In genomic region chr5:111779776-111780485, GRCm38 (mm10) we compare ENCODE assay signal across 27 mouse cellular contexts. TPM values are rescaled to one million over a fixed set of nuclear protein-coding genes. Genes with fewer than 3 reads are reported as not detected.
DNase-seq lines count a peak whose midpoint lies in the region; ATAC-seq and TF ChIP-seq lines count a peak whose summit lies in the region.
"Had no signal": no experiment of that assay in that cellular context is flagged by ENCODE, and none has a peak within 500 bp of the region (broad histone marks: within the 10 kb centered on the region; RNA-seq: fewer than 3 reads in every experiment).

No protein-coding gene starts in this region.

- no peak overlapping the region for H3K4me2 ChIP-seq in midbrain, embryonic 11.5 days
- H3K4me2 ChIP-seq in midbrain, embryonic 15.5 days = no peak overlapping the region
- no peak overlapping the region for H3K4me2 ChIP-seq in myocyte (ENCODE audit: low read depth)

- DNase-seq in heart, adult 11 months = peak; percentile 90
- no peak for DNase-seq in heart, postnatal 4 days
- DNase-seq in midbrain, embryonic 11.5 days (ENCODE audit: low spot score, missing footprints) = peak; percentile 64
- DNase-seq in cerebellum, postnatal 36 days = no peak
- DNase-seq: adrenal gland, adult 2 months; adrenal gland, adult 8-10 months; adrenal gland, postnatal 10 days; adrenal gland, postnatal 14 days; adrenal gland, postnatal 25 days; adrenal gland, postnatal 36 days; B cell, adult 2 months; cerebellum, adult 11 months; cerebellum, adult 11-12 months; cerebellum, adult 18-20 months had no signal

- ATAC-seq in midbrain, embryonic 11.5 days (ENCODE audit: low FRiP score) = no peak
- no peak for ATAC-seq in midbrain, embryonic 15.5 days (replicated peaks)
- ATAC-seq: activated CD4-positive, CD25-positive, alpha-beta regulatory T cell, adult 4 months; CD4-positive, CD25-positive, alpha-beta regulatory T cell, adult 4 months; Patski had no signal

- H3K4me3 ChIP-seq in midbrain, embryonic 11.5 days (ENCODE audit: low read depth, low read length) = no peak overlapping the region
- H3K4me3 ChIP-seq in midbrain, embryonic 15.5 days = no peak overlapping the region
- H3K4me3 ChIP-seq in myocyte = no peak overlapping the region

- H3K4me1 ChIP-seq in midbrain, embryonic 11.5 days (ENCODE audit: control insufficient read depth, insufficient read depth, low read length) = no peaks in the 10 kb centered on the region
- no peaks in the 10 kb centered on the region for H3K4me1 ChIP-seq in midbrain, embryonic 15.5 days

- H3K9me3 ChIP-seq in midbrain, embryonic 11.5 days (ENCODE audit: control insufficient read depth, low read length) = no peaks in the 10 kb centered on the region
- no peaks in the 10 kb centered on the region for H3K9me3 ChIP-seq in midbrain, embryonic 15.5 days

- H3K36me3 ChIP-seq in midbrain, embryonic 11.5 days (ENCODE audit: control insufficient read depth, insufficient read depth, low read length) = no peaks in the 10 kb centered on the region
- H3K36me3 ChIP-seq in midbrain, embryonic 15.5 days (replicated peaks) = no peaks in the 10 kb centered on the region
- no peaks in the 10 kb centered on the region for H3K36me3 ChIP-seq in myocyte (ENCODE audit: control insufficient read depth, insufficient read depth)
- H3K36me3 ChIP-seq: G1E had no signal

- no peak overlapping the region for H3K9ac ChIP-seq in midbrain, embryonic 11.5 days (ENCODE audit: low read length)
- H3K9ac ChIP-seq in midbrain, embryonic 15.5 days = no peak overlapping the region

- H3K27me3 ChIP-seq in midbrain, embryonic 11.5 days (ENCODE audit: control insufficient read depth, insufficient read depth, low read length) = no peaks in the 10 kb centered on the region
- H3K27me3 ChIP-seq in midbrain, embryonic 15.5 days (replicated peaks) = no peaks in the 10 kb centered on the region
- H3K27me3 ChIP-seq in myocyte (ENCODE audit: control insufficient read depth, insufficient read depth, insufficient read length) = no peaks in the 10 kb centered on the region
- H3K27me3 ChIP-seq: CH12.LX, Patski had no signal

- TF ChIP-seq POLR2A in myocyte (IDR thresholded peaks at IDR 0.05; ENCODE audit: insufficient read length, low read depth) = no peak

- WGBS in midbrain, embryonic 11.5 days = 87% methylated on average over 10 of the region's 10 CpGs
- WGBS in midbrain, embryonic 15.5 days = 91% methylated on average over 10 of the region's 10 CpGs

- no peaks in the 10 kb centered on the region for H3K79me2 ChIP-seq in myocyte (ENCODE audit: control insufficient read depth, insufficient read depth)

- H3K27ac ChIP-seq in midbrain, embryonic 11.5 days (ENCODE audit: low read depth, low read length) = no peak overlapping the region
- no peak overlapping the region for H3K27ac ChIP-seq in midbrain, embryonic 15.5 days

- no peak overlapping the region for H3ac ChIP-seq in myocyte (ENCODE audit: control insufficient read depth, insufficient read length)

TF ChIP-seq in myocyte, 11 proteins besides CTCF, POLR2A, EP300 and RAD21:
- TF ChIP-seq TCF3 (IDR thresholded peaks at IDR 0.05; ENCODE audit: insufficient read length, low read depth) (peak; percentile 30), MAX (IDR thresholded peaks at IDR 0.05; ENCODE audit: low read depth) (no peak), E2F4 (IDR thresholded peaks at IDR 0.05; ENCODE audit: insufficient read depth) (no peak), MYOG (IDR thresholded peaks at IDR 0.05; ENCODE audit: control insufficient read depth in 1 of 3, insufficient read depth in 1 of 3, insufficient read length in 2 of 3, low read depth in 2 of 3) (peak in 2 of 3 experiments; percentile 23 to 58), REST (IDR thresholded peaks at IDR 0.05; ENCODE audit: insufficient read depth, insufficient read length) (no peak), USF1 (IDR thresholded peaks at IDR 0.05; ENCODE audit: low read depth) (no peak), CEBPB (IDR thresholded peaks at IDR 0.05; ENCODE audit: insufficient read depth, poor library complexity, severe bottlenecking) (no peak), SRF (IDR thresholded peaks at IDR 0.05; ENCODE audit: control insufficient read depth, insufficient read length, low read depth) (no peak), MYOD1 (IDR thresholded peaks at IDR 0.05; ENCODE audit: control insufficient read depth in 1 of 3, insufficient read length in 2 of 3, low read depth in 2 of 3) (peak in 1 of 3 experiments; percentile 73), TCF12 (IDR thresholded peaks at IDR 0.05; ENCODE audit: insufficient read depth, poor library complexity, severe bottlenecking) (no peak), POLR2AphosphoS2 (IDR thresholded peaks at IDR 0.05; ENCODE audit: insufficient read length, low read depth) (no peak)

RNA-seq across cellular contexts. Expression of gene Gm26897, which starts 46.2 kb away (rescaled TPM):
- not detected for total RNA-seq in heart, postnatal 4 days (2021)
- not detected in 2 replicates for polyA plus RNA-seq in midbrain, embryonic 11.5 days (2014; fragmentation: Nextera tagmentation; extraction: Ambion mirVana)
- polyA plus RNA-seq in midbrain, embryonic 15.5 days (2015; fragmentation: Nextera tagmentation; extraction: Ambion mirVana) = not detected in 2 replicates
- not detected for polyA plus RNA-seq in myocyte (2012; fragmentation: generic; extraction: Trizol)
- total RNA-seq: adrenal gland, adult 18-20 months; adrenal gland, adult 2 months; adrenal gland, adult 8-10 months; adrenal gland, postnatal 10 days; adrenal gland, postnatal 14 days; adrenal gland, postnatal 25 days; adrenal gland, postnatal 36 days; adrenal gland, postnatal 4 days; CH12.LX; ES-E14; G1E; MEL had no signal
- polyA plus RNA-seq: activated CD4-positive, CD25-positive, alpha-beta regulatory T cell, adult 4 months; adrenal gland, adult 2 months; brain, embryonic 14.5 days; C2C12; CD4-positive, CD25-positive, alpha-beta regulatory T cell, adult 4 months; G1E; Patski had no signal

Comparison
In these comparisons a context has a peak if more than half of its experiments do, and no peak if none do; other contexts are left out.
1. DNase-seq: peak in heart, adult 11 months (single experiment) and midbrain, embryonic 11.5 days (single experiment); none in heart, postnatal 4 days (single experiment) and cerebellum, postnatal 36 days (0 of 2).